Mouse (Mus musculus): Measurements from ENCODE around the gene Nudt1. TPM values are rescaled to one million over a fixed set of nuclear protein-coding genes. Genes with fewer than 3 reads are reported as not detected.

Gene Nudt1
- total RNA-seq, 2 experiments from 2014 or later, result 20.5 to 21.2 TPM

GRCm38 (mm10) chr5:140381156-140381555 is 59.7 kb downstream of the Nudt1 start:
- DNase-seq (ENCODE audit: low spot score in 2 of 2), result no peak

- DNase-seq (ENCODE audit: low spot score in 2 of 2), result no peak
These were observed 61.2 kb downstream of the Nudt1 start for GRCm38 (mm10) chr5:140382688-140383087.

- DNase-seq (ENCODE audit: low spot score in 2 of 2), result no peak
These were observed 62.1 kb downstream of the Nudt1 start for GRCm38 (mm10) chr5:140383559-140383958.

- DNase-seq (ENCODE audit: low spot score in 2 of 2), result no peak
These were observed 63.0 kb downstream of the Nudt1 start for GRCm38 (mm10) chr5:140384462-140384861.

GRCm38 (mm10) chr5:140387236-140387635 is 65.8 kb downstream of the Nudt1 start:
- DNase-seq (ENCODE audit: low spot score in 2 of 2), result no peak

Other genes starting within 250 kb of the Nudt1 start
- gene Mad1l1, start 104 bp upstream of the Nudt1 start, total RNA-seq (2021), result 10 to 100 TPM; 24.2 to 34.4 TPM
- gene Mrm2, start 10.2 kb downstream of the Nudt1 start, total RNA-seq (2021), result 10 to 100 TPM; 13.4 to 15.0 TPM
- 10 to 100 TPM; 28.0 to 29.5 TPM for gene Snx8, start 67.6 kb downstream of the Nudt1 start, total RNA-seq (2021)
- gene Eif3b, start 97.7 kb downstream of the Nudt1 start, total RNA-seq (2021), result 100 to 1,000 TPM; 147 to 157 TPM
- under 1 TPM; 0.08 to 0.23 TPM for gene Gm4869, start 124.0 kb downstream of the Nudt1 start, total RNA-seq (2021)
- gene Chst12, start 183.9 kb downstream of the Nudt1 start, total RNA-seq (2021), result 10 to 100 TPM; 11.0 to 11.8 TPM
- gene Grifin, start 243.4 kb downstream of the Nudt1 start, total RNA-seq (2021), result not detected